Mouse (Mus musculus) monocyte, adult 2 months (primary cell): Measurements from ENCODE around the gene Rassf3.

ENCODE experiments used
- DNase-seq, 2 experiments: peaks; one replicate each; pipeline ENCODE4 v3.0.0; 2022; ENCODE audit warnings: low spot score in 2 of 2, low read depth in 1 of 2

Rassf3 gene

DNA sequence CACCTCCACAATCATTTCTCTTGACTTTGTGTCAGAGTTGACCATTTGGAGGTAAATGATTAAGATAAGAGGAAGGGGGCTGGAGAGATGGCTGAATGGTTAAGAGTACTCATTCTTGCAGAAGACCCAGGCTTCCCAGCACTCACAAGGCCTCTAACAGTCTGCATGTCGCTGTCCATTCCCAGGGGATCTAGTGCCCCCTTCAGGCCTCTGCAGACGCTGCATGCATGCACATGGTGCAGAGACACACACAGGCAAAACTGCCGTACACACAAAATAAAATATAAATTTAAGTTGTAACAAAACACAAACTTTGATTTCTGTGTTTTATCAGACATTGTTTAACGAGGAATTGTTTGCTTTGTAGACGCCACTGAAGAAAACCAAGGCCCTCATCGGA is 105.4 kb downstream of the Rassf3 start:
- DNase-seq = no peak

DNA sequence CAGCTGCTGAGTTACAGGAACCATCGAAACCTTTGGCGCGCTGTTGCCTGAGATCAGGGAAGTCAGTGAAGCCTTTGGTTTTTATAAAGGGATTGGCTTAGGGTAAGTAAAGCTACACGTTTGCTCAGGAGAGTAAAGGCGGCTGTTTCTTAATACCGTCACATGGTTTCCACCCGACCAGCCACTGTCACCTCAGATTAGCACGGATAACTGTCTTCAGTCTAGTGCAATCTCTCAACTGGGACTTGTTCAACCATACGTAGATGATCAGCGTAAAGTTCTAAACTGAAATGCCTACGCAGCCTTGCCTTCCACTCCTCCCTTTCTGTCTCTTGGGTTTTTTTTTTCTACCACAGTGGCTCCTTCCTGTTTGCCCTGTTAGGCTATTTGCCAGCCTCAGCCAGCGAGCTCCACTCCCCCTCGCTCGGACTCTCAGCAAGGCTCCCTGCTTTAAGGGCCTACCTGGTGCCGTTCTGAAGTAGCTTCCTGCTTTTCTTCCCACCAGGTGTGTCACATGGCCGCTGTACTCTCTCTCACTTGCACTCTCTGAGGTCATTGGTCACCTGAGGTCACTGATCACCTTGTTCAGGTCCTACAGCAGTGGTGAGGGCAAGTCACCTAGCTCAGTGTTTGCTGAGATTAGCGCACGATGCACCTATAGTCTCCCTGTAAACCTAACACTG is 107.2 kb downstream of the Rassf3 start:
- DNase-seq = no peak

DNA sequence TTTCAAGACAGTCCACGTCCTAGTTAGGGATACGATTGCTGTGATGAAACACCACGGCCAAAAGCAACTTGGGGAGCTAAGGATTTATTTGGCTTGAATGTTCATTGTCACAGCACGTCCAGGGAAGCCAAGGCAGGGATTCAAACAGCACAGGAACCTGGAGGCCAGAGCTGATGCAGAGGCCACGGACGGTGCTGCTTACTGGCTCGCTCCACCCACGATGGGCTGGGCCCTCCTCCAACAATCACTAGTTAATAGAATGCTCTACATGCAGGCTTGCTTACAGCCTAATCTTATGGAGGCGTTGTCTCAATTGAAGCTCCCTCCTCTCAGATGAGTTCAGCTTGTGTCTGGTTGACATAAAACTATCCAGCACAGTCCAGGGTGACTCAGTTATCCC is 108.4 kb downstream of the Rassf3 start:
- DNase-seq = no peak

GRCm38 (mm10) chr10:121367271-121367670 is 108.9 kb downstream of the Rassf3 start:
- no peak for DNase-seq

DNA sequence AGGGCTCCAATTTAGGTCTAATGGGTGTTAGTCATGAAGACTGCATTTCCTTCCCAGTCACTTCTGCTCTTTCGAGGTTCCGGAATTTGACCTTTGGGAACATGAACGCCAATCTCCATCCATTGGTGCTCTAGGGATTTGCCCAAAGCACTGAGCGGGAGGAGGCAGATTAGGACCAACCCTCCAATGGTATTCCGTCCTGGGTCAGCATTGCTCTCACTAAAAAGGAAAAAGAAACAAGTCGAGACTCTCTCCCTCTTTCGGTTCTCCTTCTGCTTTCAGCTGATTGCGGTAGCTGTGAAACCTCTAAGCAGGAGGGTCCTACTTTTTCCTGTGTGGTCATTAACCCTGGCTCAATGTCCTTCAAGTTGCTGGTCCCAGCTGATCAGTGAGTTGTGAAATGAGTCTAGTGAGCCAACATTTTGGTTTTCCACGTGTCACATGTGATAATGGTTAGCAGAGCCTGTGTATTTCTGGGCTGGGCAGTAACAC is 110.3 kb downstream of the Rassf3 start:
- peak; percentile 74 to 79 for DNase-seq

GRCm38 (mm10) chr10:121364801-121365564 is 111.2 kb downstream of the Rassf3 start, which contains the start of gene Gns:
Gene Gns (plus strand): TSS chr10:121365090.
- peak; percentile 47 to 73 for DNase-seq

DNA sequence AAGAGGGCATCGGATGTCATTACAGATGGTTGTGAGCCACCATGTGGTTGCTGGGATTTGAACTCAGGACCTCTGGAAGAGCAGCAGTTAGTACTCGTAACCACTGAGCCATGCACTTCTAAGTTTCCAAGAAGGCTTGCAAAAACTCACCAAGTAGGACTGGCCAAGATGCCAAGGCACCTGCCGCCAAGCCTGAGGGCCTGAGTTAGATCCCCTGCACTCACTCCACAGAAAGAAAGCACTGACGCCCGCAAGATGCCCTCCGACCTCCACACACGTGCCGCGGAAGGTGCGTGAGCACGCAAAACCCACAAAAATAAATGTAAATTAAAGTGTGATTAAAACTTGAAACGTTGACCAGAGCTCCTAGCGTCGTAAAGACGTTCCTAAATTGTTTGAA is 111.8 kb downstream of the Rassf3 start:
- no peak for DNase-seq

- DNase-seq = no peak
Measured at GRCm38 (mm10) chr10:121363201-121363600, 112.9 kb downstream of the Rassf3 start.

DNA sequence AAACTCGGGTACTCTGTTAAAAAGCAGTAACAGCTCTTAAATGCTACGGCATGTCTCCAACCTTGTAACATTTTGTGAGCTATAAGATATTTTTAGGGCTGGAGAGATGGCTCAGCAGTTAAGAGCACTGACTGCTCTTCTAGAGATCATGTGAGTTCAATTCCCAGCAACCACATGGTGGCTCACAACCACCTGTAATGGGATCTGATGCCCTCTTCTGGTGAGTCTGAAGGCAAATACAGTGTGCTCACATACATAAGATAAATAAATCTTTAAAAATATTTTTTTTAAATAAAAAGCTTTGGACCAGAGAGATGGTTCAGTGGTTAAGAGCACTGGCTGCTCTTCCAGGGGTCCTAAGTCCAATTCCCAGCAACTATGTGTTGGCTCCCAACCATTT is 115.8 kb downstream of the Rassf3 start:
- DNase-seq = no peak
